Mouse (Mus musculus) G1E (cell line): ENCODE results near the gene Snrnp25.

Experiments used
- CTCF ChIP-seq: IDR thresholded peaks from 2 replicates; pipeline ENCODE4 v1.5.1; 2012; ENCODE audit warnings: low read depth, low read length, inconsistent platforms, mixed read lengths
- GATA1 ChIP-seq: IDR thresholded peaks from 2 replicates; pipeline ENCODE4 v1.6.1; 2012; ENCODE audit warnings: borderline replicate concordance, low read length, inconsistent platforms, mixed read lengths
- TAL1 ChIP-seq: conservative IDR thresholded peaks from 2 replicates; pipeline ENCODE4 v1.6.1; 2012; ENCODE audit warnings: low read depth, low read length, inconsistent platforms, mixed read lengths

GRCm38 (mm10) chr11:32193156-32193555 lies 12.1 kb upstream of the Snrnp25 start:
- TF ChIP-seq GATA1 (no peak), CTCF (no peak), TAL1 (no peak)
